Mouse (Mus musculus): ENCODE results near the gene Chit1. TPM values are rescaled to one million over a fixed set of nuclear protein-coding genes. Genes with fewer than 3 reads are reported as not detected.

Chit1 gene
- polyA plus RNA-seq, 1 experiment from 2014 or later: not detected

DNA sequence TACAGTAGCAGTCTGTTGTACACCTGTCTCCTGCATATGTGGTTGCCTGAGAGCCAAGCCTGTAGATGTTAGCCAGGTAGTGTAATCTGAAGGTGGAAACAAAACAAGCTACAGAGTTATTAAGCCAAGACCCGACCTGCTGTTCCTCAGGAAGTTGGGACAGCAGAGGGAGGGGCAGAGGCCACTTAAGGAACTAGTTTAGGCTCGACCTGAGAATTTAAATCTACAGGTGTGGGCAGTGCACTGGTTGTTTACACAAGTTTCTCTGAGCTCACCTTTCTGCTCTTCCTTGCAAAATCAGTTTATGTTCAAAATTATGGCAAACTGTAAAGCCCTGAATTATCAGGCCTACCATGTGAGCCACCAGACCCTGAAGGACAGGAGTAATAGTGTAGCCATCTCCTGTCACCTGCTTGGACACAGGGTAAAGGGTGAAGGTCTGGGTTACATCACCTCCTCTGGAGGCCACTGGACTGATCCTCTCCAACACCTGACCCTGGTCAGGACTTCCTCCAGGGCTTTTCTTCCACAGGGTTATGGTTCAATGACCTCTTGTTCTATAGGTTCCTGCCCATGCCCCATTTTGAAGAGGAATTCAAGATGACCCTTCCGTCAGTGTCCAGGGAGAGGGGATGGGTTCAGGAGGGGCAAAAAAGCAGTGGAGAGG lies 5.1 kb upstream of the Chit1 start:
- no peaks in the 10 kb centered on the region for H3K9me3 ChIP-seq (replicated peaks)
- H3K4me1 ChIP-seq: peaks cover 18% of the 10 kb centered on the region; the same call in 1 of the 2 replicates
- 62% methylated on average over 3 of the region's 3 CpGs for WGBS
- H3K27ac ChIP-seq (replicated peaks): peak overlapping the region; percentile 46
- H3K27me3 ChIP-seq (ENCODE audit: low read depth, poor library complexity, severe bottlenecking): no peaks in the 10 kb centered on the region
- no peak overlapping the region for H3K4me3 ChIP-seq
- H3K36me3 ChIP-seq: no peaks in the 10 kb centered on the region
- DNase-seq (ENCODE audit: low spot score): no peak

DNA sequence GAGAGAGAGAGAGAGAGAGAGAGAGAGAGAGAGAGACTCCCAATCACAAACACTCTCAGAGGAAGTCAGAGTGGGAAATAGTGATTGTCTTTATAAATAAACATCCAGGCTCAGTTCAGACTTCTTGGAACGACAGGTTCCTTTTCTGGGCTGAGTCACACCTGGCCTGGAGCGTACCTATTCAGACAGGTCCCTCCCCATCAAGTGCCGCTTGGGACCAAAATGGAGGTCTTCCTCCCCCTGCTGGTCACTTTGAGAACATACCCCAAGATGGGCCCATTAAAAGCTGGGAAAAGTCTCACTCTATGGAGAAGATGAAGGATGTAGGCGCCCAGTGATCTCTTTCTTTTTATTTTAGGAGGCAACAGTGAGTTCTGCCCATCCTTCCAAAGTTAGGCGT lies 4.3 kb upstream of the Chit1 start:
- Histone ChIP-seq H3K4me1 (peaks cover 18% of the 10 kb centered on the region; the same call in 1 of the 2 replicates), H3K9me3 (replicated peaks) (no peaks in the 10 kb centered on the region), H3K27me3 (ENCODE audit: low read depth, poor library complexity, severe bottlenecking) (no peaks in the 10 kb centered on the region), H3K4me3 (no peak overlapping the region), H3K27ac (replicated peaks) (peak overlapping the region; percentile 46; the same call in 1 of the 2 replicates), H3K36me3 (no peaks in the 10 kb centered on the region)
- 6% methylated on average over 5 of the region's 5 CpGs for WGBS
- DNase-seq (ENCODE audit: low spot score): peak; percentile 49

DNA sequence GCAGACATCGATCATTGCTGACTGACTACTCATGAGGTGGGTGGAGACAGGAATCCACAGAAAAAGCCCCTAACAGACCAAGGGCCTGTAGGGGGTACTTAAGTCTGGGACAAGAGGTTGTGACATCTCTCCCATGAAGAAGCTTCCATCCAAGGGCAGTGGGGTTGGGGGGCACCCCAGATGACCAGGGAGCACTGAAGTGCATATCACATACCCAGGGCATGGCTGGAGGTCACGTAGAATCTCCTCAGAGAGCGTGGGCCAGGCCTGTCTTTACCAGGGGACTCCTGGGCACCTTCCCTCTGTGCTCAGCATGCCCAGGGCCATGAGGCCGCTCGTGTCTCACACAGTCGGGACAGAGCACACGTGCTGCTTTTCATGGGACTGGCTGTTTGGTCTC lies 3.3 kb upstream of the Chit1 start:
- no peak overlapping the region for H3K4me3 ChIP-seq
- no peaks in the 10 kb centered on the region for H3K27me3 ChIP-seq (ENCODE audit: low read depth, poor library complexity, severe bottlenecking)
- WGBS: 89% methylated on average over 7 of the region's 7 CpGs
- DNase-seq (ENCODE audit: low spot score): no peak
- H3K4me1 ChIP-seq: peaks cover 18% of the 10 kb centered on the region; the same call in 1 of the 2 replicates
- no peaks in the 10 kb centered on the region for H3K36me3 ChIP-seq
- H3K9me3 ChIP-seq (replicated peaks): no peaks in the 10 kb centered on the region
- H3K27ac ChIP-seq (replicated peaks): 0 out of 2 replicates have a peak overlapping the region, but pooled peaks have one; percentile 38

DNA sequence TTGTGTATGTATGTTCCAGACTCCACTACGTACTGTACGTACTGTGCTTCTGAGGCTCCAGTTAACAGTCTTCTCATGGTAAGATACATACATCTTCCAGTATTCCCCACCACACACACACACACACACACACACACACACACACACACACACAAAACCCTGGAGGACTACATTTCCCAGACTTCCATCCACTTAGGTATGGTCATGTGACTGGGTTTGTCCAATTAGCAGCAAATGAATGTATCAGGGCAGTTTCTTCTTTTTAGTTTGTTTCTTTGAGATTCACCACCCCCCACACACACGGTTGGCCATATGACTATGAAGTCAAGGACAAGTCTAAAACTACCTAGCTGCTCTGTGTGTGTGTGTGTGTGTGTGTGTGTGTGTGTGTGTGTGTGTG lies 1.0 kb upstream of the Chit1 start:
- H3K27ac ChIP-seq (replicated peaks): no peak overlapping the region
- peaks cover 17% of the 10 kb centered on the region; the same call in 1 of the 2 replicates for H3K4me1 ChIP-seq
- 87% methylated on average over 3 of the region's 3 CpGs for WGBS
- H3K27me3 ChIP-seq (ENCODE audit: low read depth, poor library complexity, severe bottlenecking): no peaks in the 10 kb centered on the region
- no peak overlapping the region for H3K4me3 ChIP-seq
- DNase-seq (ENCODE audit: low spot score): no peak
- no peaks in the 10 kb centered on the region for H3K36me3 ChIP-seq
- no peaks in the 10 kb centered on the region for H3K9me3 ChIP-seq (replicated peaks)

GRCm38 (mm10) chr1:134110449-134110848 lies 593 bp upstream of the Chit1 start:
- no peak for DNase-seq (ENCODE audit: low spot score)
- H3K27me3 ChIP-seq (ENCODE audit: low read depth, poor library complexity, severe bottlenecking): no peaks in the 10 kb centered on the region
- H3K4me3 ChIP-seq: no peak overlapping the region
- no peaks in the 10 kb centered on the region for H3K9me3 ChIP-seq (replicated peaks)
- H3K36me3 ChIP-seq: no peaks in the 10 kb centered on the region
- no peak overlapping the region for H3K27ac ChIP-seq (replicated peaks)
- peaks cover 17% of the 10 kb centered on the region for H3K4me1 ChIP-seq
- WGBS: 88% methylated on average over 5 of the region's 5 CpGs

DNA sequence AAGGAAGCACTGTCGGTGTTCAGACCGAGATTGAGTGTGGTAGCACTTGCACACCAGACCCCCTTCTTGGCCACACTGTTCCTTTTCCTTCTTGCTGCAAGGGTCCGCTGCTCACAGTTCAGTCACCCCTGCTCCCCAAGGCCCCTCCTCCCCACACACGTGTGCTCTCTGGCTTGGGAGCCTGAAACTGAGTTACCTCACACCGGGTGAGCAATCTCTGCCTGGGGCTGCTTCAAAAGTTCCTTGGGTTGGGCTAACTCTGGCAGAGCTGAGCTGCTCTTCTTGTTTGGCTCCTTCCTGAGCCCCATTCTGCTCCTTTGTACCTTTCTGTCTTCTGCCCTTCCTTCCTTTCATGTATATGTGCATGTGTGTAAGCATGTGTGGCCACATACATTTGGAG lies 2.5 kb downstream of the Chit1 start:
- Histone ChIP-seq H3K27ac (replicated peaks) (0 out of 2 replicates have a peak overlapping the region, but pooled peaks have one; percentile 23), H3K27me3 (ENCODE audit: low read depth, poor library complexity, severe bottlenecking) (no peaks in the 10 kb centered on the region), H3K36me3 (no peaks in the 10 kb centered on the region), H3K4me3 (no peak overlapping the region), H3K9me3 (replicated peaks) (no peaks in the 10 kb centered on the region), H3K4me1 (peaks cover 12% of the 10 kb centered on the region)
- DNase-seq (ENCODE audit: low spot score): no peak
- WGBS: 71% methylated on average over 5 of the region's 5 CpGs

DNA sequence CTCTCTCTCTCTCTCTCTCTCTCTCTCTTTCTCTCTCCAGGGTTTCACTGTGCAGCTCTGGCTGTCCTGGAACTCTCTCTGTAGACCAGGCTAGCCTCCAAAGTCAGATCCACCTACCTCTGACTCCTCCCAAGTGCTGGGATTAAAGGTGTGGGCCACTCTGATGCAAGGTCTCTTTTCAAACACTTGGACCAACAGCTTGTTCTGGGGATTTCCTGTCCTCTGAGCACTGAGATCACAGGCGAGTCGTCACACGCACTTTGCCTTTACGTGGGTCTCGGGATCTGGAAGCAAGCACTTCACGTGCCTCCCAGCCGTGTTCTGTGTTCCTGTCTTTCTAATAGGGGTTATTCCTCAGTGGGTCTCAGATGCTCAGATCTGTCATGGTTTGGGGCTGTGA lies 3.0 kb downstream of the Chit1 start:
- no peaks in the 10 kb centered on the region for H3K36me3 ChIP-seq
- H3K4me1 ChIP-seq: peaks cover 12% of the 10 kb centered on the region
- H3K9me3 ChIP-seq (replicated peaks): peaks cover under 1% of the 10 kb centered on the region; the same call in 1 of the 2 replicates
- WGBS: 89% methylated on average over 7 of the region's 7 CpGs
- H3K27me3 ChIP-seq (ENCODE audit: low read depth, poor library complexity, severe bottlenecking): no peaks in the 10 kb centered on the region
- no peak overlapping the region for H3K27ac ChIP-seq (replicated peaks)
- H3K4me3 ChIP-seq: no peak overlapping the region
- no peak for DNase-seq (ENCODE audit: low spot score)

DNA sequence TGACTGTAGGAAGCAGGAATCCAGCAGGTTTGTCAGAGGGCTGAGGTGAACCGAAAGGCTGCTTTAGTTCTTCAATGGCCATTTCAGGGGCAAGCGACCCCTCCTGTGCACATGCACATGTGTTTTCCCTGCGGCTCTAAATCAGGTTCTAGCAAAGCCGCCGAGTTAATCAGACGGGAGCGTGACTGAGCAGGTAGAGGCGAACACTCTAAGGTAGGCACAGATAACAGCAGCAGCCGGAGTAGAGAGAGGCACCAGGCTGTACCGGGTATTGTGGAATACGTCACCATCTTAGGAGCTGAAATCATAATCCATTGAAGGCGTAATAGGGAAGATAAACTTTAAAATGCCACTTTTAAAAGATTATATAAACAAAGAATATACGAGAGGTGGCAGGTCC lies 3.7 kb downstream of the Chit1 start:
- Histone ChIP-seq H3K27ac (replicated peaks) (no peak overlapping the region), H3K36me3 (no peaks in the 10 kb centered on the region), H3K4me3 (no peak overlapping the region), H3K9me3 (replicated peaks) (peaks cover 5% of the 10 kb centered on the region), H3K27me3 (ENCODE audit: low read depth, poor library complexity, severe bottlenecking) (no peaks in the 10 kb centered on the region), H3K4me1 (peaks cover 12% of the 10 kb centered on the region)
- 89% methylated on average over 13 of the region's 13 CpGs for whole genome bisulfite sequencing
- no peak for DNase-seq (ENCODE audit: low spot score)

DNA sequence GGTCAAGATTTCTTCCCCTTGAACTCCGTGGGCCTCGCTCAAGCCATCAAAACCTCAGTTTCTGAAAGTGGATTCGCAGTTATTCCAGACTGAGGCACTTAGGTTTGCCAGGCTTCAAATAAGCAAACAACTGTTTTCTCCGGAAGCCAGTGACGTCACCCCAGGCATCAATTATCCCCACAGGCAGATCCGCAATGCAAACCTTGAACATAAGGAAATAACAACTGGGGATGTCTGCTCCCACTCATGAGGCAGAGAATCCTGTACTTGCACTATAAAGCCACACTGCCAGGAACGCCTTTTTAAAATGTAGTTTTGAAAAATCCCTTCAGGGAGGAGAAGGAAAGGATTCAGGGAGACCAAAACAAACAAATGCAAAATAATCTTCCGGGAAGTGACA lies 4.4 kb downstream of the Chit1 start:
- Histone ChIP-seq H3K27ac (replicated peaks) (peak overlapping the region; percentile 46; the same call in 1 of the 2 replicates), H3K4me3 (no peak overlapping the region), H3K4me1 (peaks cover 12% of the 10 kb centered on the region), H3K27me3 (ENCODE audit: low read depth, poor library complexity, severe bottlenecking) (no peaks in the 10 kb centered on the region), H3K36me3 (no peaks in the 10 kb centered on the region), H3K9me3 (replicated peaks) (peaks cover 5% of the 10 kb centered on the region)
- DNase-seq (ENCODE audit: low spot score): no peak
- WGBS: 71% methylated on average over 8 of the region's 8 CpGs

GRCm38 (mm10) chr1:134117110-134117509 lies 6.1 kb downstream of the Chit1 start:
- Histone ChIP-seq H3K9me3 (replicated peaks) (peaks cover 5% of the 10 kb centered on the region), H3K36me3 (no peaks in the 10 kb centered on the region), H3K27me3 (ENCODE audit: low read depth, poor library complexity, severe bottlenecking) (no peaks in the 10 kb centered on the region), H3K4me3 (no peak overlapping the region), H3K4me1 (peaks cover 12% of the 10 kb centered on the region), H3K27ac (replicated peaks) (no peak overlapping the region)
- 90% methylated on average over 5 of the region's 5 CpGs for WGBS
- DNase-seq (ENCODE audit: low spot score): no peak

GRCm38 (mm10) chr1:134120179-134120578 lies 9.1 kb downstream of the Chit1 start:
- 5% methylated on average over 5 of the region's 5 CpGs for WGBS

DNA sequence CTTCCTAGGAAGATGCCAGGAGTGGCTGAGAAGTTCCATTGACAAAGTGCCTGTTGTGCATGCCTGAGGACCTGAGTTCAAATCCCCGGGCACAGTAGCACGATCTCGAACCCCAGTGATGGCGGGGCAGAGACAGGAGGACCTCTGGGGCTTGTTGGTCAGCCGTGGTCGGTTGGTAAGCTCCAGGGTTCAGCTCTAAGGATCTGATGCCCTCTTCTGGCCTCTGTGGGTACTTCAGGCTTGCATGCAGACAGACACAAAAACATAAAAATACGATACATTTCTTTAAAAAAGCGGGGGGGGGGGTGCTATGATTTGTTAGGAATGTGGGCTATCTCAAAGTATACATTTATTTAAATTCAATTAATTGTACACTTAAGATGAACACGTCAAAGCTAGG lies 11.2 kb downstream of the Chit1 start:
- 63% methylated on average over 9 of the region's 9 CpGs for WGBS
- DNase-seq (ENCODE audit: low spot score): peak; percentile 58
- H3K36me3 ChIP-seq: no peaks in the 10 kb centered on the region
- H3K9me3 ChIP-seq (replicated peaks): peaks cover 5% of the 10 kb centered on the region
- no peak overlapping the region for H3K4me3 ChIP-seq
- no peak overlapping the region for H3K27ac ChIP-seq (replicated peaks)
- no peaks in the 10 kb centered on the region for H3K27me3 ChIP-seq (ENCODE audit: low read depth, poor library complexity, severe bottlenecking)
- no peaks in the 10 kb centered on the region; the same call in 1 of the 2 replicates for H3K4me1 ChIP-seq

More at GRCm38 (mm10) chr1:134120179-134120578, 9.1 kb downstream of the Chit1 start:
- Histone ChIP-seq H3K9me3 (replicated peaks) (peaks cover 5% of the 10 kb centered on the region), H3K27me3 (ENCODE audit: low read depth, poor library complexity, severe bottlenecking) (no peaks in the 10 kb centered on the region), H3K36me3 (no peaks in the 10 kb centered on the region), H3K27ac (replicated peaks) (no peak overlapping the region), H3K4me1 (peaks cover 11% of the 10 kb centered on the region), H3K4me3 (no peak overlapping the region)
- peak; percentile 82 for DNase-seq (ENCODE audit: low spot score)

- Histone ChIP-seq H3K27ac (replicated peaks) (no peak overlapping the region), H3K9me3 (replicated peaks) (no peaks in the 10 kb centered on the region), H3K27me3 (ENCODE audit: low read depth, poor library complexity, severe bottlenecking) (peaks cover under 1% of the 10 kb centered on the region; the same call in 1 of the 2 replicates), H3K36me3 (no peaks in the 10 kb centered on the region), H3K4me3 (no peak overlapping the region), H3K4me1 (no peaks in the 10 kb centered on the region)
- DNase-seq (ENCODE audit: low spot score): no peak
- WGBS: 73% methylated on average over 11 of the region's 11 CpGs
Observed at GRCm38 (mm10) chr1:134133316-134133715, 22.3 kb downstream of the Chit1 start.
